In the genomic region with DNA sequence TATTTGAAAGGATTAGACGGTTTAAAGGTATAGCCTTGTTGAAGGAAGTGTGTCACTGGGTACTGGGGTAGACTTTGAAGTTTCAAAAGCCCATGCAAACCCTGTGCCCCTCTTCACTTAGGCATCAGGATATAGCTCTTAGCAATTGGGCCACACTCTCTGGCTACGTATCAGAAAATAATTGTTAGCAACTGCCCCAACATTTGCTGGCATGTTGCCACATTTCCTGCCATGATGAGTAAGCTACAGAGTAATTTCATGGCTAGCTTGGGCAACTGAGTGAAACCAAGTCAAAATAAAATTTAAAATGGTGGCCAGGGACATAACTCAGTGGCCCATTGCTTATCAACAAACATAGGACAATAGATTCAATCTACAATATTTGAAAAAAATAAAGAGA, we compare ENCODE assay signal across 11 mouse cellular contexts.
"Had no signal": no experiment of that assay in that cellular context is flagged by ENCODE, and none has a peak within 500 bp of the region (broad histone marks: within the 10 kb centered on the region; RNA-seq: fewer than 3 reads in every experiment).

No protein-coding gene starts in this region.

- DNase-seq: kidney, adult 8-10 months; kidney, postnatal 10 days; kidney, postnatal 36 days; layer of hippocampus, postnatal 36 days; liver; lung, adult 2 months; right cerebral cortex, adult 18-20 months; right cerebral cortex, postnatal 14 days; right cerebral cortex, postnatal 4 days; thymus, adult 2 months; thymus, postnatal 14 days had no signal
